Mouse (Mus musculus): ENCODE data around the gene Serf2.
A peak's percentile ranks its signal among the peaks of the same experiment; 100 is the strongest.
"Not testable (repeated sequence)": the region's sequence is repeated elsewhere in the genome, so short reads cannot be mapped to it uniquely, and the experiment has no call there.

The Serf2 gene

GRCm38 (mm10) chr2:121447006-121447405 lies 2.0 kb upstream of the Serf2 start:
- DNase-seq (ENCODE audit: low spot score in 2 of 2) = no peak

- DNase-seq (ENCODE audit: low spot score in 2 of 2) = peak; percentile 59
Measured at GRCm38 (mm10) chr2:121448136-121448535, 859 bp upstream of the Serf2 start.

GRCm38 (mm10) chr2:121449545-121450011 lies 583 bp downstream of the Serf2 start:
- no peak for DNase-seq (ENCODE audit: low spot score in 2 of 2)

GRCm38 (mm10) chr2:121450093-121450492 lies 1.1 kb downstream of the Serf2 start:
- no peak for DNase-seq (ENCODE audit: low spot score in 2 of 2)

GRCm38 (mm10) chr2:121452361-121452760 lies 3.4 kb downstream of the Serf2 start:
- DNase-seq (ENCODE audit: low spot score in 2 of 2) = no peak

- no peak for DNase-seq (ENCODE audit: low spot score in 2 of 2)
Measured at GRCm38 (mm10) chr2:121452990-121453389, 4.0 kb downstream of the Serf2 start, which contains the start of gene Hypk. TSS of gene Hypk (plus strand) at chr2:121453290.

GRCm38 (mm10) chr2:121453917-121454316 lies 4.9 kb downstream of the Serf2 start:
- no peak for DNase-seq (ENCODE audit: low spot score in 2 of 2)

GRCm38 (mm10) chr2:121455534-121455933 lies 6.5 kb downstream of the Serf2 start:
- no peak for DNase-seq (ENCODE audit: low spot score in 2 of 2)

- DNase-seq (ENCODE audit: low spot score in 2 of 2) = peak; percentile 86
Measured at GRCm38 (mm10) chr2:121456692-121457642, 8.0 kb downstream of the Serf2 start, which contains the start of gene Serinc4. TSS of gene Serinc4 (minus strand) at chr2:121456781.

GRCm38 (mm10) chr2:121460071-121460470 lies 11.1 kb downstream of the Serf2 start:
- no peak for DNase-seq (ENCODE audit: low spot score in 2 of 2)

- DNase-seq (ENCODE audit: low spot score in 2 of 2) = not testable (repeated sequence)
Measured at GRCm38 (mm10) chr2:121468982-121469381, 20.0 kb downstream of the Serf2 start.

- DNase-seq (ENCODE audit: low spot score in 2 of 2) = not testable (repeated sequence)
Measured at GRCm38 (mm10) chr2:121472783-121473182, 23.8 kb downstream of the Serf2 start.

- DNase-seq (ENCODE audit: low spot score in 2 of 2) = peak; percentile 85
Measured at GRCm38 (mm10) chr2:121473301-121474179, 24.5 kb downstream of the Serf2 start, which contains the start of gene Mfap1b. TSS of gene Mfap1b (minus strand) at chr2:121474067.

GRCm38 (mm10) chr2:121474180-121474535 lies 25.2 kb downstream of the Serf2 start:
- DNase-seq (ENCODE audit: low spot score in 2 of 2) = no peak

GRCm38 (mm10) chr2:121475306-121475705 lies 26.3 kb downstream of the Serf2 start:
- DNase-seq (ENCODE audit: low spot score in 2 of 2) = not testable (repeated sequence)

- DNase-seq (ENCODE audit: low spot score in 2 of 2) = no peak
Measured at GRCm38 (mm10) chr2:121477491-121478266, 28.7 kb downstream of the Serf2 start.

GRCm38 (mm10) chr2:121480498-121480897 lies 31.5 kb downstream of the Serf2 start:
- no peak for DNase-seq (ENCODE audit: low spot score in 2 of 2)

- not testable (repeated sequence) for DNase-seq (ENCODE audit: low spot score in 2 of 2)
Measured at GRCm38 (mm10) chr2:121480916-121481315, 31.9 kb downstream of the Serf2 start.

- DNase-seq (ENCODE audit: low spot score in 2 of 2) = no peak
Measured at GRCm38 (mm10) chr2:121483576-121483975, 34.6 kb downstream of the Serf2 start.

GRCm38 (mm10) chr2:121484403-121484802 lies 35.4 kb downstream of the Serf2 start:
- DNase-seq (ENCODE audit: low spot score in 2 of 2) = not testable (repeated sequence)

GRCm38 (mm10) chr2:121501550-121501949 lies 52.6 kb downstream of the Serf2 start:
- not testable (repeated sequence) for DNase-seq (ENCODE audit: low spot score in 2 of 2)
